Mouse (Mus musculus): Measurements from ENCODE around the gene Prr9.

GRCm38 (mm10) chr3:92106582-92106981, 17.2 kb downstream of the Prr9 start:
- TF ChIP-seq CTCF (IDR thresholded peaks at IDR 0.05; ENCODE audit: low read depth) (peak; percentile 71), EP300 (IDR thresholded peaks at IDR 0.05; ENCODE audit: low read depth) (no peak)
